Mouse (Mus musculus): Measurements from ENCODE around the gene Ipo11.
"Not testable (repeated sequence)": the region's sequence is repeated elsewhere in the genome, so short reads cannot be mapped to it uniquely, and the experiment has no call there.

Gene Ipo11

DNA sequence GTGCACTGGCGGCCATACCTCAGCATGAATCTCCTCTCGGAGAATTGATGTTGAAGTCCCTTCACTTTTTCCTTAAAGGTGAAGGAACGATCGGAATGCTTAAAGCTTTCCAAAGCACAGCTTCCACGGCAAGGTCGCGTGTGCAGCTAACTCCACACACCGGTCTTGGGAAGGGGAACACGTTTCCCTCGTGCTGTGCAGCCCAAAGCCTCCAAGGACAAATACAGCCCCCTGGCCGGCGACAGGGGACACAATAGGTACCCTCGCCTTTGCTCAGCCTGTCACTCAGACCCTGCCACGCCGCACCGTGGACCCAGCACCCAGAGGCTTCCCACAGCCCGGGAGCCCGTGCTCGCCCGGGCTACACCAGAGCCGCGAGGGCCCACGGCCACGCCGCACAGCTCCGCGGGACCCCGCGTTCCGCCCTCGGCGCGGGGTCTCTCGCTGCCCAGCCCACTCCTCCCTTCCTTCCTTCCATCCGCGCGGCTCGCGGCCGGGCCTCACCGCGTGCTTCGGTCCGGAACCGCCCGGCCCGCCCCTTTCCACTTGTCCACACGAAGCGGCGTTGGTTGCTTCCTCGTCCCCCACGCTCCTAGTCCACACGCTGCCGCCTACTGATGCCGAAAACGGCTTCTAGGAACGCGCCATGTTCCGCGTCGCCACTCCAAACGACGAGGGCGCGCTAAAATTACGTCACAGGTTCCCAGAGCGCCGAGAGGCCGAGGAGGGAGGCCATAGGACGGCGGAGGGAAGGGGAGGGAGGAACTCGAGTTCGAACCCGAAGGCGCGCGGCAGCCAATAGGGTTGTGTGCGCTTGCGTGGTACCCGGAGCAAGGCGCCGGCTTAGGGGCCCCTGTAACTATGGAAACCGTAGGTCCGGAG is at the start of gene Ipo11:
TSS of gene Ipo11 (minus strand) at position 703 of the 882 bp plus-strand sequence.
- peak; percentile 89 to 95 for DNase-seq (ENCODE audit: low spot score in 2 of 2)

GRCm38 (mm10) chr13:106961496-106961895 is 24.7 kb upstream of the Ipo11 start:
- DNase-seq (ENCODE audit: low spot score in 2 of 2) = no peak

DNA sequence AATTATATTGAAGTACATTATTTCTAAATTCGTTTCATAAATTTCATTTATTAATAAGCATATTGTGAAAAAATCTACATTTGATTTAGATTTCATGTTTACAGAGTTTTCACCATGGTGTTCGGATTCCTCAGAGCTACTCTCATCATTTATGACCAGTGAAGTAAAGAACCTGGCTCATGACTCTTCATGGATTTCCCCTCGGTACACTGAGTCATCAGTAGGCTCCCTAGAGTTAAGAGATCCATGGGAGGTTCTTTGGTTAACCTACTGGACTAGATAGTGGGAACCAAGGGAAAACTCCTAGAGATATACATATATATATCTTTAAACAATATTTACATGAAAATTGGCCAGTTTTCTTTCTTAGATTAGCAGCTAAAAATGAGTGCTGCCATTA is 23.8 kb upstream of the Ipo11 start:
- DNase-seq (ENCODE audit: low spot score in 2 of 2) = no peak

GRCm38 (mm10) chr13:106958286-106958685 is 21.5 kb upstream of the Ipo11 start:
- no peak for DNase-seq (ENCODE audit: low spot score in 2 of 2)

- DNase-seq (ENCODE audit: low spot score in 2 of 2) = no peak
These were observed 20.8 kb upstream of the Ipo11 start for GRCm38 (mm10) chr13:106957554-106957953.

DNA sequence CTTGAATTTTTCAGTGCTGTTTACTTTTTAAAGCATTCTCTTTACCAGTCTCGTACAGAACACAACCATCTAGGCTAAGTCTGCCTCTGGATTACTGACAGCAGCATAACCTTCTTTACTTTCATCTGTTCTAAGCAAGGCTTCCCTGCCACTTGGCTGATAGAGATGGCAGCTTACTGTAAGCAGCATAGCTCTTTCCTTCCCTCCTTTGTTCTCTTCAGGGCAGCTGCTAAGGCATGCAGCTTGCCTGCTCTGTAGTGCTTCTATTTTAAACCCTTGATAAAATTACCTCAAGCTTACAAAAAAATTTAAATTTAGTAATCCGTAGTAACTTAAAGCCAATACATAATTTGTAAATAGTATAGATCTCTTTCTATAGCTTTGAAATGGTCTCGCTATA is 18.1 kb upstream of the Ipo11 start:
- DNase-seq (ENCODE audit: low spot score in 2 of 2) = no peak

DNA sequence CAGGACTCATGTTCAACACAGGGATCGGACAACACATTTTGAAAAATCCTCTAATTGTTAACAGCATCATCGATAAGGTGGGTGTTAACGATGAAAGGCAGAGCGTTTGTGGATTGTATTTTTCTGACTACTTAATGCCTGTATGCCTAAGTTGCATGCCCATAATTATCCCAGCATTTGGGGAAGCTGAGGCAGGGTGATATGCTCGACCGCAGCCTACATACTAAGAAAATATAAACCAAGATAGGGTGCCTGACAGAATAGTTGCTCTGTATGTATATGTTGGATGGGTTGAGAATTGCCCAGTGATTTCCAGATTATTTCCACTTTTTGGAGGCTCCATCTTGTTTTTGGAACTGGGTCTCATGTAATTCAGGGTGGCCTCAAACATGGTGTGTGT is 10.8 kb upstream of the Ipo11 start:
- peak in 1 of 2 experiments; percentile 49 for DNase-seq (ENCODE audit: low spot score in 2 of 2)

- peak; percentile 94 to 96 for DNase-seq (ENCODE audit: low spot score in 2 of 2)
These were observed 10.1 kb upstream of the Ipo11 start, which contains the start of gene Dimt1 for GRCm38 (mm10) chr13:106946594-106947540. Dimt1 (plus strand) TSS chr13:106947127.

GRCm38 (mm10) chr13:106945518-106945917 is 8.8 kb upstream of the Ipo11 start:
- DNase-seq (ENCODE audit: low spot score in 2 of 2) = no peak

DNA sequence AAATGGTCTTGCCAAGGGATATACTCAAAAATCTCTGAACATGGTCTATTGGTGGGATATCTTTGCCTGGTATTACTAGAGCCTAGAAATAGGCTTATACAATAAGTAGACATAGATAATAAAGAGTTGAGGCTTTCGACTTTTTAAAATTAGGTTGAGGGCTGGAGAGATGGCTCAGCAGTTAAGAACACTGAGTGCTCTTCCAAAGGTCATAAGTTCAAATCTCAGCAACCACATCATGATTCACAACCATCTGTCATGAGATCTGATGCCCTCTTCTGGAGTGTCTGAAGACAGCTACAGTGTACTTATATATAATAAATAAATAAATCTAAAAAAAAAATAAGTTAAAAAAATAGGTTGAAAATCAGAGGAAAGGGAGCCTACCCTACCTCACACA is 6.0 kb upstream of the Ipo11 start:
- no peak for DNase-seq (ENCODE audit: low spot score in 2 of 2)

GRCm38 (mm10) chr13:106941211-106941976 is 4.6 kb upstream of the Ipo11 start:
- DNase-seq (ENCODE audit: low spot score in 2 of 2) = no peak

- no peak for DNase-seq (ENCODE audit: low spot score in 2 of 2)
These were observed 347 bp upstream of the Ipo11 start for GRCm38 (mm10) chr13:106937138-106937472.

DNA sequence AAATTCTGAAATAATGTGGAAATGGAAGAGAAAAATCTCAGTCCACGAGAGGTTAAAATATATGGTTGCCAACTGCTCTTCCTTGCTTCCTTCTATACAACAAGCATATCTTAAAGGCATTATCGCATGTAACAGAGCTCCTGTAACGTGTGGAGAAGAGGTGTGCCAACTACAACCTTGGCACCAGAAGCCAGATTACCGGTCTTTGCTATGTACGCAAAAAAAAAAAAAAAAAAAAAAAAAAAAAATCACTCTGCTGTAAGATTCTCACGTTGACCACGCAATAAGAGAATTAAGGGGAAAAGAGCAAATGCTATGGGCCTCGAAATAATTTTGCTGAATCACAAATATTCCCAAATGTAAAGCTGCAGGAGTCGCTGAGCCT is 895 bp downstream of the Ipo11 start:
- DNase-seq (ENCODE audit: low spot score in 2 of 2) = no peak

GRCm38 (mm10) chr13:106929201-106929600 is 7.6 kb downstream of the Ipo11 start:
- no peak for DNase-seq (ENCODE audit: low spot score in 2 of 2)

- no peak for DNase-seq (ENCODE audit: low spot score in 2 of 2)
These were observed 8.5 kb downstream of the Ipo11 start for GRCm38 (mm10) chr13:106928296-106928695.

DNA sequence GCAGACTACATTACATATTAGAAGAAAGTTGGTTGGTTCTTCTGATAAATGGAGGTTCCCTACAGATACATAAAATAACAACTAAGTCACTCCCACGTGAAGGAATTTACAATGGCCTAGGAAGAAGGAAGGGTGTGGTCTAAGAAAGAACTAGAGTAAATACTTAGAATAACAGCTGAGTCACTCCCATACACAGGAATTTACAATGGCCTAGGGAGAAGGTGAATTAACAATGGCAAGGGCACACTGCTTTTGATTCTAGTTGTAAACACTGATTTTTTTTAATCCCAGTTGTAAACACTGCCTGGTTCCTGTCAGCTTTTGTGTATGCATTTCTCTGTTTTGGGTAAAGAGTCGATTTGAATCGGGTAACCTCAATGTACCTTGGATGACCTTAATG is 10.8 kb downstream of the Ipo11 start:
- DNase-seq (ENCODE audit: low spot score in 2 of 2) = not testable (repeated sequence)

DNA sequence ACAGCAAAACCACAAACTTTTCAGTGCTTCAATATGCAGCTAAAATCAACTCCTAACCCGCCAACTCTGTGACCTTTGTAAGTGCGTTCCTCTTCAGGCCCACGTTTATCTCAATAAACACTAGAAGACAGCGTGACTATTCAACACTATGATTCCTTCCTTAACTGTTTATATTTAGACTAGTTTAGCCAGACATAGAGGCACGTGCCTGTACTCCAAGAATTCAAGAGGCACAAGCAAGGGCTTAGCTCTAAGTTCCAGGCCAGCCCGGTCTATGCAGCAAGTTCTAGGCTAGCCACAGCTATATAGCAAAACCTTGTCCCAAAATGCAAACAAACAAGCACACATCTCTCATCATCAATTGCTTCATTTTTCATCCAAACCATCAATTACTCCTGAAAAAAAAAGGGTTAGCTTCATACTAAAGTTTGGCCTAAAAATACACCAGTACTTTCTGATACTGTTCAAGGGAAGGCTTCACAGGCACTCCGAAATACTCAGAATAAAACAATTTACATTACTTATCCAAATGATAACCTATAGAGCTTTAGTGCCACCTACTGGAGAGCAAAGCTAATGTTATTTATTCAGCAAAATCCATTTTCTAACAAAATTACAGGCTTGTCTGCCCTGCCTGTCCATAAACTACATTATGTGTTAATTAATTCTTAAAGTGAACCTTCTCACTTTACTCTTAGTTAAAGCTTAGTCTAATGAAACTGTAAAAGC is 18.3 kb downstream of the Ipo11 start:
- no peak for DNase-seq (ENCODE audit: low spot score in 2 of 2)

GRCm38 (mm10) chr13:106913125-106913736 is 23.5 kb downstream of the Ipo11 start:
- DNase-seq (ENCODE audit: low spot score in 2 of 2) = no peak

DNA sequence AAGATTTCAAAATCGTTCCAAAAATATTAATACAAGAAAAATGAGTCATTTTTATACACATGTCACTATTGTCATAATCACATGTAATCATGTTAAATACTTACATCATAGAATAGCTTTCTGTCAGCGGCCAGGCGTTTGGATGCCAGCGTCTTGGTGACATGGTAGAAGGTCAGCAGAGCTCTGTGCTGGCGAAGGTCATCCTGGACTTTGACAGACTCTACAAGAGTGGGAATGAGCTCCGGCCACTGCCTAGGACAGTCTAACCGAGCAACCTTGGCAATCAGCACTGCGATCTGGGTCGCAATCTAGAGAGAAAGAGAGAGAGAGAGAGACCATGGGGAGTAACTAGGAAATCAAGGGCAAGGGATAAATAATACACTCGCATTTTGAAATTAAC is 26.7 kb downstream of the Ipo11 start:
- DNase-seq (ENCODE audit: low spot score in 2 of 2) = no peak

DNA sequence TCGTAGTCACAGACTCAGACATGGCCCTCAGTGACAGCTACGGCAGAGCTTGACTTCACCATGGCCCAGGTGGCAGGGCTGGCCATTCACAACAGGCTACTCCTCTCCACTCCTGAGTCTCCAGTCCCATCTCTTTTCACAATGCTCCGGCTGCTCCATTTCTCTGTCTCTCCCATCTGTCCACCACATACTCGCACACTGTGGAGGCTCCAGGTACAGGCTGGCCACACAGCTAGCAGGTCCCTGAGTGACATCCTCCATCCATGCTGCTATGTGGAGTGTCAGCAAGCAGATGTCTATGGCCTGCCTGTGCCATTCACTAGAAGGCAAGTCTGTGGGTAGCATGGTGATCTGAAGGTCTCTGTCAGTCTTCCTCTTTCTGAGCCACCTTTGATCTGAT is 29.5 kb downstream of the Ipo11 start:
- no peak for DNase-seq (ENCODE audit: low spot score in 2 of 2)

GRCm38 (mm10) chr13:106905154-106905553 is 31.6 kb downstream of the Ipo11 start:
- DNase-seq (ENCODE audit: low spot score in 2 of 2) = not testable (repeated sequence)

Data from spleen, postnatal 4 days (tissue).